Mouse (Mus musculus): Measurements from ENCODE around the gene Dnhd1.

The Dnhd1 gene

GRCm38 (mm10) chr7:105650639-105651435 lies at the start of gene Dnhd1:
Gene Dnhd1, plus strand, starts transcription at chr7:105650827.
- DNase-seq (ENCODE audit: low spot score in 2 of 2): peak; percentile 72 to 74

DNA sequence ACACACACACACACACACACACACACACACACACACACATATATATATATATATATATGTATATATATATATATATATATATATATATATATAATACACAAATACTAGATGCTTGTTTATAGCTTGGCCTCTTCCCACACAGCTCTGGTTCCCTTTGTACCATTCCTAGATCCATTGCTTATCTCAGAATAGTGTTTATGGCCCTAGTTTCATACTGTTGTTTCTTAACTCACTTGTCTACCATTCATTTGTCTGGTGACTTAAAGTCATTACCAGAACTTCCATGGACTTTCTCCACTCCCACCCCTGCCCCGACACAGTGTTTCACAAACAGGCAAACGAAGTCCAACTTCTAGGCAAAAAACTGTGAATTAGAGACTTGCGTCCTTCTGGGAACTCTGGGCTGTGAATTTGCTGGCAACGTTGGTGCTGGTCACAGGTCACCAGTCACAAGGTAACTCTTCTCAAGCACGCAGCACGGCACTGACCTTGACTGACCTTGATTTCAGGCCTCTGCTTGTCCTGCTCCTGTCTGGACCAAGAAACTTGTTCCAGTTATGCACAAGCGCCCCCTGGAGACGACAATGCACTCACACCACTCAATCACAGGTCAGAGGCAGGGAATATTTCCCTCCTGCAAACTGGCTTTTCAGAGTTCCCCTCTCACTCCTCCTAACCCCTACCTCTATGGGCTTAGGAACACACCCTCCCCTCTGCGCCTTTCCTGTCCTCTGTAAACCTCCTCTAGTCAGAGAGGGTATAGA lies 47.6 kb upstream of the Dnhd1 start:
- DNase-seq (ENCODE audit: low spot score in 2 of 2): peak in 1 of 2 experiments; percentile 75

DNA sequence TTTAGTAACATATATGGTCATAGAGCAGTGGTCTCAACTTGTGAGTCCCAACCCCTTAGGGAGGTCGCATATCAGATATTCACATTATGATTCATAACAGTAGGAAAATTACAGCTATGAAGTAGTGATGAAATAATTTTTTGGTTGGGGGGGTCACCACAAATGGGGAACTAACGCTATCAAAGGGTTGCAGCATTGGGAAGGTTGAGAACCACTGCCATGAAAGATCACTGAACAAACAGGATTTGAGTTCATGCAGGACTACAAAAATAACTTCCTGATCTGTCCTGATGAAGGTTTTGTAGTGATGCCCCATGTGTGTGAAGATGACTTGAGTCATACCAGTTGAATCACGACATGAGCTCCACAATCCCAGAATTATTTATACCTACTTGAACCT lies 42.2 kb upstream of the Dnhd1 start:
- no peak for DNase-seq (ENCODE audit: low spot score in 2 of 2)

DNA sequence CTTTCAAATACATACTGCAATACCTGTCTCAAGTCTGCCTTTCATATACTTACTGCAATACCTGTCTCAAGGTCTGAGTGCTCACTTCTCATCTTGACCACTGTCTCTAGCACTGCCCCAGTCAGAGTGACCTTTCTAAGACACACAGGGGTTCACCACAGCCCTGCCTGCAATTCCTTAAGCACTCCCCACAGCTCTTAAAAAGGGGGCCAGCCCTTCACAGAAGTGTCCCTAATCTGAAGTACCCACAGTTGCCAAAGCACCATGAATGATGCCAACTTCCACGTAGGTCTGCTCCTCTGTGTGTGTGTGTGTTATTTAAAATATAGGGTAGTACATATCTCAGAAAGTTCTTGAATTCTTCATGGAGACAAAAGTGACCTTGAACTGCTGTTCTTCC lies 38.9 kb upstream of the Dnhd1 start:
- no peak for DNase-seq (ENCODE audit: low spot score in 2 of 2)

DNA sequence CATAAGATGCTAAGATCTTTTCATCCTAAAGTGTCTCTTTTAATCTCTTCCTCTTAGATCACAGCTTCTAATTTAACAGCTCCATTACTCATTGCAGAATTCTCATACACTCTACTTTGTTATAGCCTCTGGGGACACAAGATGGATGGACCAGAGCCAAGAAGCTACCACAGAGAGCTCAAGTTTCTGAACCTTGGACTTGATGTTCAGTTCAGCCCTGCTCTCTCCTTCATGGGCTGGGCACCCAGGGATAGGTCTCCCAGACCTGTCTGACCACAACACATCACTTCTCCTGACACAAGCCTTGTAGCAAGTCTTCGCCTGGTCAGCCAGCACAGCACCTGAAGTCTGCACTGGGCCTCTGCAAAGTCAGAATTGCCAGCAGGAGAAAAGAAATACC lies 36.2 kb upstream of the Dnhd1 start:
- no peak for DNase-seq (ENCODE audit: low spot score in 2 of 2)

DNA sequence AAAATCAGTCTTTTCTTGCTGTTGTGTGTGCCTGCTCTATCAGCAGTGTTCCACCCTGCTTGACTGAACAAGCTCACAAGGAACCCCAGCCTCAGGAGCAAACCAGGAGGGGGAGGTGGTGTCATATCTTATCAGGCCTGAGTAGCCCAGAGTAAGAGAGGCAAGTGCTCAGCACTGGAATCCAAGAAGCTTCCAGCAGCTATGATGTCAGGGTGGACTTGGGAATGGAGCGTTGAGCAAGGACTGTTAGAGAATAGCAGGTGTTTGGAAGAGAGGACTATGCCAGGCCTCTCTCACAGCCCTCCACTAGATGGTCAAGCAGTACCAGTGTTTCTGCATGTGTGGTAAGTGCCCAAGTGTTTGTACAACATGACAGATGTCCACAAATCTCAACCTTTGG lies 34.9 kb upstream of the Dnhd1 start:
- DNase-seq (ENCODE audit: low spot score in 2 of 2): no peak

- no peak for DNase-seq (ENCODE audit: low spot score in 2 of 2)
Measured at GRCm38 (mm10) chr7:105616561-105616960, 34.1 kb upstream of the Dnhd1 start.

GRCm38 (mm10) chr7:105617810-105618209 lies 32.8 kb upstream of the Dnhd1 start:
- no peak for DNase-seq (ENCODE audit: low spot score in 2 of 2)

DNA sequence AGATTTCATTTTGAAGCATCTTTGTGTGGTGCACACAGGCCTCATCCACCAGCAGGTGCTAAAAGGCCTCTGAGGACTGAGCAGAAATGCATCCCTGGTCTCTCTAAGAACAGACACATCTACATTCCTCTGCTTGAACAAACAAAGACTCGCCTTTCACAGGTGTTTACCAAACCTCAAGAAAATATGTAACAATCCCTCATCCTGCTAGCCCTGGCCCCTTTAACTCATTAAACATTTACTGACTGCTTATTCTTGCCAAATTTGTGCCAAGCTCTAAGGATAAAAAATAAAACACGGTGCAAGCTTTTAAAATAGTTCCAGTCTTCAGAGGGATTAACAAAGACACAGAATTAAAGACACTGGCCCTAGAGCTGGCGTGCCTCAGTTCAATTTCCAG lies 30.9 kb upstream of the Dnhd1 start:
- DNase-seq (ENCODE audit: low spot score in 2 of 2): no peak

- DNase-seq (ENCODE audit: low spot score in 2 of 2): no peak
Measured at GRCm38 (mm10) chr7:105621053-105621452, 29.6 kb upstream of the Dnhd1 start.

GRCm38 (mm10) chr7:105621646-105622292 lies 28.9 kb upstream of the Dnhd1 start:
- DNase-seq (ENCODE audit: low spot score in 2 of 2): no peak

GRCm38 (mm10) chr7:105625397-105625796 lies 25.2 kb upstream of the Dnhd1 start:
- DNase-seq (ENCODE audit: low spot score in 2 of 2): no peak

DNA sequence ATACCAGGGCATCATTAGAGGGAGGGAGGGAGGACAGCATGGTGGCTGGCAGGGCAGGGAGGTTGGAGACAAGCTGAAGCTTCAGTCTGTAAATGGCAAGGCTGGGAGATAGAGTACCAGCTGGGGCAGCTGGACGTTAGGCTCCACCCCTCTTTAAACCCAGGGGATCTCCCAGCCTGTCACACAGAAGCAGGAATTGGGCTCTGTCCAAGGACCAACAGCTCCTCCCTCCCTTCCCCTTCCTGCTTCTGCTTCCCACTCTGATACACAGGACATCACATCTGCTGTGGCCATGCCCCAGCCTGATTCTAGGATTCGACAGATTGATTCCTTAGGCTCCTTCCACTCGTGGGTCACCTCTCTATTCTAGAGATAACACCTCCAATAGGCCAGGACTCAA lies 22.0 kb upstream of the Dnhd1 start:
- DNase-seq (ENCODE audit: low spot score in 2 of 2): no peak

- DNase-seq (ENCODE audit: low spot score in 2 of 2): no peak
Measured at GRCm38 (mm10) chr7:105632551-105632972, 18.1 kb upstream of the Dnhd1 start.

DNA sequence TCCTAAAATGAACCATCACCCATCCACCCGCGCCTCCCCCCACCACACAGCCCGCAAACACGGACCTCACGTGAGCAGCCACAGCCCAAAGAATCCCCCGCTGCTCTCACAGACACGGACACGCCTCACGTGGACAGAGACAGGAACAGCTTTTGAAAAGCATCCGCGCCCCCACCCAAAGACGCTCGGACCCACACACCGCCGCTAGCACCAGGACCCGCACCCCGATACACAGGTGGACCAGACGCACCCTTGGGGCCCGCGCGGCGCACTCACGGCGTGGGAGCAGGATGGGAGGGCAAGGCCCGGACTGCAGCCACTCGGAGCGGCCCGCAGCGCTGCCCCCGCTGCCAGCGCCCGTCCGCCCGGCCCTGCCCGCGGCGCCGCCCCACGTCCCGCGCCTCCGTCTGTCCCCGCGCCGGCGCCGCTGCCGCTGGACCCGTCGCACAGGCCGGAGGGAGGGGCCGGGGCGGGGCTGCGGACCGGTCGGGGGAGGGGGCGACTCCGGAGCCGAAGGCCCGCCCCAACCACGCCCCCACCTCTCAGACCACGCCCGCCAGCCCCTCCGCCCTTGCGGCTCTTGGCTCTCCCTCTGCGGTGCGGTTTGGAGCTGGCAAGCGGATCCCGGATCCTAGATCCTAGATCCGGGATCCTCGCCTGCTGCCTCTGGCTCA lies 17.4 kb upstream of the Dnhd1 start, which contains the start of gene Trim3:
Trim3 (minus strand) TSS at position 445 of the 674 bp plus-strand sequence.
- DNase-seq (ENCODE audit: low spot score in 2 of 2): peak; percentile 89 to 94

GRCm38 (mm10) chr7:105633801-105634135 lies 16.9 kb upstream of the Dnhd1 start:
- no peak for DNase-seq (ENCODE audit: low spot score in 2 of 2)

DNA sequence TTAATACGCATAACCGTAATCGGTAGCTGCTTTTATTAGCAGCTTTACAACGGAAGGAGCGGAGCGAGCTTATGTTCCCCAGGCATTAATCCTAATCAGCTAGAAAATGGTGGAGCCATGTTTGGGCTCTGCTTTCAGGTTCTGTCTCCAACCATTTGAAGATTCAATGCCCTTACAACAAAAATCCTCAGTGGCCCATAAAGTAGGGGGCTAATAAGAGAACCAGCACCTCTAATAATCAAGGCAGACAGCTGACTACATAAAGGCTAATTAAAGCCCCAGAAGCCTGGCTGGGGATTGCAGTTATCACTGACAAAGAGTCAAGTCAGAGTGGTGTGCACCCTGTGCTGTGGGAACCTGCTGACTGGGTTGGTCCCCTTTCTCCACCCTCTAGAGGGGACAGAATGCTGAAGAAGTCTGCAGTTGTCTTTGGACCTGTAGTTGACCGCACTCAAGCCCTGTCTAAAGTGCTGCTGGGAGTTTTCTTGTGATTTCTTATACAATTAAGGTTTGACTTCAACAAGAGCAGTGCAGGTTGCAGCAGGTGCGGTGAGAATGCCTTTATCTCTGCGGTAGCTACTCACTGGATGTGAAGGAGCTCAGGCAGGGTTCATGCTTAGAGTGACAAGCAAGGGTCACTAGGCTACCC lies 16.2 kb upstream of the Dnhd1 start:
- no peak for DNase-seq (ENCODE audit: low spot score in 2 of 2)

- no peak for DNase-seq (ENCODE audit: low spot score in 2 of 2)
Measured at GRCm38 (mm10) chr7:105635726-105636125, 14.9 kb upstream of the Dnhd1 start.

GRCm38 (mm10) chr7:105638776-105639175 lies 11.9 kb upstream of the Dnhd1 start:
- DNase-seq (ENCODE audit: low spot score in 2 of 2): no peak

- DNase-seq (ENCODE audit: low spot score in 2 of 2): no peak
Measured at GRCm38 (mm10) chr7:105639304-105639703, 11.3 kb upstream of the Dnhd1 start.

DNA sequence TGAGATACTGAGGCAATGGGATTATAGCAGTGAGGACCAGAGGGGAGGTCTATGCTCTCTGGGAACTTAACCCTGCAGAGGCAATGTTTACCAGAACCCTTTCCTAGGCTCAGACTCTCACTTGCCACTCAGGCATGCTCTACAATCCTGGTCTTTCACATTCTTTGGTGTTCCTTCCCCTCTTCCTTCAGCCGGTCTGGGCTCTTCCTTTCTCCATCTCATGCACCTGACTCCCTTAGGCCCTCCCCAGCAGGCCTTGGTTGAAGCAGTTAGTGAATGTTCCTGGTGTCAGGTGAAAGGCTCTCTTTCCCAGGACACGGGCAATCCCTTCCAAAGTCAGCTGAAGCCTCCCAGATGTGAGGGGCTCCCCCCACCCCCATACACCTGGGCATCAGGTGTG lies 10.9 kb upstream of the Dnhd1 start, which contains the start of gene Timm10b:
Timm10b (plus strand) TSS at position 301 of the 400 bp plus-strand sequence.
- DNase-seq (ENCODE audit: low spot score in 2 of 2): no peak
